Mouse (Mus musculus): ENCODE results near the gene Ptgds. TPM values are rescaled to one million over a fixed set of nuclear protein-coding genes. Genes with fewer than 3 reads are reported as not detected.
A peak's percentile ranks its signal among the peaks of the same experiment; 100 is the strongest.

Ptgds gene
- polyA plus RNA-seq, 1 experiment from 2014 or later: 50.3 TPM

- Histone ChIP-seq H3K27me3 (no peaks in the 10 kb centered on the region), H3K9me3 (no peaks in the 10 kb centered on the region), H3K36me3 (peaks cover 23% of the 10 kb centered on the region), H3K9ac (no peak overlapping the region), H3K4me2 (no peak overlapping the region), H3K4me1 (replicated peaks) (peaks cover 27% of the 10 kb centered on the region), H3K4me3 (no peak overlapping the region), H3K27ac (no peak overlapping the region)
- ATAC-seq (ENCODE audit: low FRiP score): no peak
- WGBS: 88% methylated on average over 9 of the region's 9 CpGs
These were observed 12.6 kb downstream of the Ptgds start for GRCm38 (mm10) chr2:25457022-25457896.

- Histone ChIP-seq H3K4me1 (replicated peaks) (peaks cover 22% of the 10 kb centered on the region), H3K9me3 (no peaks in the 10 kb centered on the region), H3K9ac (no peak within 1 kb of the TSS), H3K27me3 (no peaks in the 10 kb centered on the region), H3K27ac (0 out of 2 replicates have a peak within 1 kb of the TSS, but pooled peaks have one; percentile 8), H3K4me3 (no peak within 1 kb of the TSS), H3K4me2 (no peak within 1 kb of the TSS), H3K36me3 (peaks cover 23% of the 10 kb centered on the region)
- ATAC-seq (ENCODE audit: low FRiP score): no peak
- WGBS: 66% methylated on average over 14 of the region's 14 CpGs
These were observed 13.5 kb downstream of the Ptgds start, which contains the start of gene Clic3 for GRCm38 (mm10) chr2:25456205-25456953. Gene Clic3, plus strand, starts transcription at chr2:25456838.

GRCm38 (mm10) chr2:25452951-25453350 is 16.9 kb downstream of the Ptgds start:
- H3K27ac ChIP-seq: no peak overlapping the region
- no peaks in the 10 kb centered on the region for H3K9me3 ChIP-seq
- no peak overlapping the region for H3K4me3 ChIP-seq
- ATAC-seq (ENCODE audit: low FRiP score): no peak
- no peaks in the 10 kb centered on the region for H3K4me1 ChIP-seq (replicated peaks)
- no peak overlapping the region for H3K9ac ChIP-seq
- H3K27me3 ChIP-seq: no peaks in the 10 kb centered on the region
- no peak overlapping the region for H3K4me2 ChIP-seq
- peaks cover 20% of the 10 kb centered on the region for H3K36me3 ChIP-seq
- 58% methylated on average over 1 of the region's 1 CpGs for WGBS

GRCm38 (mm10) chr2:25450853-25451647 is 18.8 kb downstream of the Ptgds start:
- Histone ChIP-seq H3K27me3 (no peaks in the 10 kb centered on the region), H3K9me3 (no peaks in the 10 kb centered on the region), H3K27ac (no peak overlapping the region), H3K4me1 (replicated peaks) (no peaks in the 10 kb centered on the region), H3K4me2 (no peak overlapping the region), H3K4me3 (no peak overlapping the region), H3K36me3 (peaks cover 32% of the 10 kb centered on the region), H3K9ac (no peak overlapping the region)
- ATAC-seq (ENCODE audit: low FRiP score): no peak
- WGBS: 88% methylated on average over 8 of the region's 8 CpGs

- H3K36me3 ChIP-seq: peaks cover 100% of the 10 kb centered on the region
- no peak for ATAC-seq (ENCODE audit: low FRiP score)
- no peak overlapping the region for H3K27ac ChIP-seq
- H3K4me3 ChIP-seq: no peak overlapping the region
- 90% methylated on average over 14 of the region's 14 CpGs for WGBS
- H3K9me3 ChIP-seq: no peaks in the 10 kb centered on the region
- no peak overlapping the region for H3K4me2 ChIP-seq
- no peak overlapping the region for H3K9ac ChIP-seq
- no peaks in the 10 kb centered on the region for H3K4me1 ChIP-seq (replicated peaks)
- H3K27me3 ChIP-seq: no peaks in the 10 kb centered on the region
These were observed 27.2 kb downstream of the Ptgds start for GRCm38 (mm10) chr2:25442682-25443081.

GRCm38 (mm10) chr2:25441067-25441466 is 28.8 kb downstream of the Ptgds start:
- Histone ChIP-seq H3K4me2 (no peak overlapping the region), H3K27ac (no peak overlapping the region), H3K4me1 (replicated peaks) (no peaks in the 10 kb centered on the region), H3K9me3 (no peaks in the 10 kb centered on the region), H3K36me3 (peaks cover 100% of the 10 kb centered on the region), H3K9ac (no peak overlapping the region), H3K27me3 (no peaks in the 10 kb centered on the region), H3K4me3 (no peak overlapping the region)
- 90% methylated on average over 20 of the region's 20 CpGs for WGBS
- no peak for ATAC-seq (ENCODE audit: low FRiP score)

- no peaks in the 10 kb centered on the region for H3K27me3 ChIP-seq
- peaks cover 86% of the 10 kb centered on the region for H3K36me3 ChIP-seq
- 89% methylated on average over 10 of the region's 10 CpGs for WGBS
- H3K9ac ChIP-seq: no peak overlapping the region
- no peak overlapping the region for H3K4me3 ChIP-seq
- no peak overlapping the region for H3K4me2 ChIP-seq
- H3K27ac ChIP-seq: no peak overlapping the region
- H3K9me3 ChIP-seq: no peaks in the 10 kb centered on the region
- no peak for ATAC-seq (ENCODE audit: low FRiP score)
- H3K4me1 ChIP-seq (replicated peaks): peaks cover 9% of the 10 kb centered on the region
These were observed 33.5 kb downstream of the Ptgds start for GRCm38 (mm10) chr2:25436286-25436820.

- WGBS: 91% methylated on average over 8 of the region's 8 CpGs
- Histone ChIP-seq H3K36me3 (peaks cover 65% of the 10 kb centered on the region), H3K27ac (no peak overlapping the region), H3K27me3 (0 out of 2 replicates have a peak, but pooled peaks cover 5% of the 10 kb centered on the region), H3K4me3 (no peak overlapping the region), H3K9ac (no peak overlapping the region), H3K4me1 (replicated peaks) (peaks cover 30% of the 10 kb centered on the region), H3K9me3 (no peaks in the 10 kb centered on the region), H3K4me2 (no peak overlapping the region)
- no peak for ATAC-seq (ENCODE audit: low FRiP score)
These were observed 35.6 kb downstream of the Ptgds start for GRCm38 (mm10) chr2:25434292-25434691.

- H3K4me3 ChIP-seq: no peak overlapping the region
- H3K9ac ChIP-seq: no peak overlapping the region
- peaks cover 34% of the 10 kb centered on the region for H3K4me1 ChIP-seq (replicated peaks)
- H3K9me3 ChIP-seq: no peaks in the 10 kb centered on the region
- WGBS: 91% methylated on average over 17 of the region's 17 CpGs
- ATAC-seq (ENCODE audit: low FRiP score): no peak
- H3K27me3 ChIP-seq: 0 out of 2 replicates have a peak, but pooled peaks cover 5% of the 10 kb centered on the region
- H3K27ac ChIP-seq: no peak overlapping the region
- H3K4me2 ChIP-seq: no peak overlapping the region
- peaks cover 53% of the 10 kb centered on the region for H3K36me3 ChIP-seq
These were observed 36.7 kb downstream of the Ptgds start for GRCm38 (mm10) chr2:25433101-25433500.

GRCm38 (mm10) chr2:25432326-25433098 is 37.3 kb downstream of the Ptgds start:
- Histone ChIP-seq H3K9me3 (no peaks in the 10 kb centered on the region), H3K27me3 (0 out of 2 replicates have a peak, but pooled peaks cover 5% of the 10 kb centered on the region), H3K27ac (no peak overlapping the region), H3K4me3 (no peak overlapping the region), H3K4me2 (no peak overlapping the region), H3K9ac (peak overlapping the region; percentile 8; the same call in 1 of the 2 replicates), H3K36me3 (peaks cover 47% of the 10 kb centered on the region), H3K4me1 (replicated peaks) (peaks cover 34% of the 10 kb centered on the region)
- ATAC-seq (ENCODE audit: low FRiP score): no peak
- WGBS: 85% methylated on average over 11 of the region's 11 CpGs

- H3K36me3 ChIP-seq: peaks cover 36% of the 10 kb centered on the region
- H3K4me2 ChIP-seq: peak overlapping the region; percentile 85
- H3K9me3 ChIP-seq: no peaks in the 10 kb centered on the region
- no peak overlapping the region for H3K4me3 ChIP-seq
- 0 out of 2 replicates have a peak overlapping the region, but pooled peaks have one; percentile 40 for H3K27ac ChIP-seq
- H3K4me1 ChIP-seq (replicated peaks): peaks cover 34% of the 10 kb centered on the region
- ATAC-seq (ENCODE audit: low FRiP score): no peak
- WGBS: 36% methylated on average over 6 of the region's 6 CpGs
- H3K9ac ChIP-seq: peak overlapping the region; percentile 88
- peaks cover 8% of the 10 kb centered on the region; the same call in 1 of the 2 replicates for H3K27me3 ChIP-seq
These were observed 38.5 kb downstream of the Ptgds start for GRCm38 (mm10) chr2:25431308-25431855.
